Mouse (Mus musculus): Measurements from ENCODE around the gene Zcchc18. TPM values are rescaled to one million over a fixed set of nuclear protein-coding genes. Genes with fewer than 3 reads are reported as not detected.
A peak's percentile ranks its signal among the peaks of the same experiment; 100 is the strongest.
"Not testable (repeated sequence)": the region's sequence is repeated elsewhere in the genome, so short reads cannot be mapped to it uniquely, and the experiment has no call there.

Zcchc18 gene
- total RNA-seq (2021): under 1 TPM; 0.09 to 0.11 TPM
- long read RNA-seq, experiment 1: 0 reads
- long read RNA-seq, experiment 2: 0 reads

GRCm38 (mm10) chrX:136992978-136993547 lies at the start of gene Zcchc18:
Gene Zcchc18 (plus strand): TSS chrX:136993155.
- peak; percentile 6 for DNase-seq (ENCODE audit: low spot score)

GRCm38 (mm10) chrX:136957583-136958279 lies 35.2 kb upstream of the Zcchc18 start:
- peak; percentile 1 for DNase-seq (ENCODE audit: low spot score)

- DNase-seq (ENCODE audit: low spot score): not testable (repeated sequence)
These were observed 34.7 kb upstream of the Zcchc18 start for GRCm38 (mm10) chrX:136958300-136958699.

GRCm38 (mm10) chrX:136959688-136960087 lies 33.3 kb upstream of the Zcchc18 start:
- no peak for DNase-seq (ENCODE audit: low spot score)

- not testable (repeated sequence) for DNase-seq (ENCODE audit: low spot score)
These were observed 17.6 kb upstream of the Zcchc18 start, which contains the start of gene Tmsb15b2 for GRCm38 (mm10) chrX:136975397-136975796. Gene Tmsb15b2 (minus strand): TSS chrX:136975497.

- peak; percentile 47 for DNase-seq (ENCODE audit: low spot score)
These were observed 16.4 kb upstream of the Zcchc18 start, which contains the start of the genes Tmsb15l and Tmsb15b1 for GRCm38 (mm10) chrX:136976424-136977084. Gene Tmsb15l (minus strand): TSS chrX:136976869. Gene Tmsb15b1 (minus strand): TSS chrX:136976874.

- no peak for DNase-seq (ENCODE audit: low spot score)
These were observed 14.3 kb upstream of the Zcchc18 start for GRCm38 (mm10) chrX:136978616-136979015.

GRCm38 (mm10) chrX:136986039-136986438 lies 6.9 kb upstream of the Zcchc18 start:
- DNase-seq (ENCODE audit: low spot score): no peak

- DNase-seq (ENCODE audit: low spot score): no peak
These were observed 1.7 kb upstream of the Zcchc18 start for GRCm38 (mm10) chrX:136991274-136991673.

- no peak for DNase-seq (ENCODE audit: low spot score)
These were observed 577 bp upstream of the Zcchc18 start for GRCm38 (mm10) chrX:136992191-136992965.

GRCm38 (mm10) chrX:136993641-136994040 lies 686 bp downstream of the Zcchc18 start:
- no peak for DNase-seq (ENCODE audit: low spot score)

- no peak for DNase-seq (ENCODE audit: low spot score)
These were observed 3.3 kb downstream of the Zcchc18 start for GRCm38 (mm10) chrX:136996256-136996655.

- peak; percentile 21 for DNase-seq (ENCODE audit: low spot score)
These were observed 22.2 kb downstream of the Zcchc18 start for GRCm38 (mm10) chrX:137015099-137015709.

GRCm38 (mm10) chrX:137017668-137018067 lies 24.7 kb downstream of the Zcchc18 start:
- no peak for DNase-seq (ENCODE audit: low spot score)

- peak; percentile 33 for DNase-seq (ENCODE audit: low spot score)
These were observed 26.4 kb downstream of the Zcchc18 start for GRCm38 (mm10) chrX:137019310-137019709.

GRCm38 (mm10) chrX:137030916-137031315 lies 38.0 kb downstream of the Zcchc18 start:
- no peak for DNase-seq (ENCODE audit: low spot score)

- DNase-seq (ENCODE audit: low spot score): no peak
These were observed 38.8 kb downstream of the Zcchc18 start for GRCm38 (mm10) chrX:137031726-137032125.

GRCm38 (mm10) chrX:137034322-137034721 lies 41.4 kb downstream of the Zcchc18 start:
- DNase-seq (ENCODE audit: low spot score): no peak

- no peak for DNase-seq (ENCODE audit: low spot score)
These were observed 44.6 kb downstream of the Zcchc18 start for GRCm38 (mm10) chrX:137037470-137037999.

GRCm38 (mm10) chrX:137038000-137038483 lies 45.1 kb downstream of the Zcchc18 start, which contains the start of gene Slc25a53:
Gene Slc25a53 (minus strand): TSS chrX:137038302.
- DNase-seq (ENCODE audit: low spot score): peak; percentile 79

All from gastrocnemius, adult 18-20 months (tissue).